9 mouse cellular contexts compared by ENCODE assay signal in the genomic region with DNA sequence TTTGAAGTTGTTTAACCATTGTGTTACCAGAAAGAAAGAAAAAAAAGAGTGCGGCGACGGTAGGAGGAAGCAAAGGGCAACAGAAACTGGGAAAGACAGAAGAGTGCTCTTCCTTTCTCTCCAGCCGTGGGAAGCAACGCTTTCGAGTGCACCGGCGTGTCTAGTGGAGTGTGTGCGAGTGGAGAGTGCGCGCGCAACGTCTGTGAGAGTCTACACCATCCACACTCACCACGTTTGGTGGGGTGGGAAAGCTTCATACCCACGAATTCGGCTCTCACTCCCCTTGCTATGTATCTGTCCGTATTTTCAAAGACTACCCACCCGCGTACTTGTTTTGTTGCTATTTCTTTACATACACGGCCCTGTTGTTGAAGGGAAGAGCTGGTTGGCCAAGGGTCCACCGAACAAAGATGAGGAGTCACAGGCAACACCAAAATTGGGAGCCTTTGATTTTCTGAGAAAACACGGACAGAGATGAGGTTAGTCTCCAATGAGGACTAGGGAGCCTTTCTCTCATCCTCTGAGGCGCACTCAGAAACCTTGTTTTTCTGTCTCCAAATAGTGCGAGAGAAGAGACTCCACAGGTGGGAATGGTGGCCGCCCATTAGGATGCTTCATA. TPM values are rescaled to one million over a fixed set of nuclear protein-coding genes. Genes with fewer than 3 reads are reported as not detected.
DNase-seq lines count a peak whose midpoint lies in the region; ATAC-seq and TF ChIP-seq lines count a peak whose summit lies in the region.
"Had no signal": no experiment of that assay in that cellular context is flagged by ENCODE, and none has a peak within 500 bp of the region (broad histone marks: within the 10 kb centered on the region; RNA-seq: fewer than 3 reads in every experiment).

No protein-coding gene starts in this region.

- peaks cover 96% of the 10 kb centered on the region for H3K27me3 ChIP-seq in E14TG2a.4 (ENCODE audit: insufficient read depth, low read length)
- H3K27me3 ChIP-seq in forebrain, embryonic 14.5 days (replicated peaks; ENCODE audit: control insufficient read depth, insufficient read depth, low read length), result peaks cover 82% of the 10 kb centered on the region
- H3K27me3 ChIP-seq in liver, embryonic 16.5 days (ENCODE audit: control insufficient read depth, insufficient read depth, low read depth, low read length), result peaks cover 78% of the 10 kb centered on the region

- WGBS in forebrain, embryonic 14.5 days, result 1% methylated on average over 25 of the region's 25 CpGs
- 5% methylated on average over 25 of the region's 25 CpGs for WGBS in liver, embryonic 16.5 days (ENCODE audit: insufficient replicate concordance)

- no peaks in the 10 kb centered on the region for H3K36me3 ChIP-seq in E14TG2a.4 (ENCODE audit: insufficient read depth, low read length)
- H3K36me3 ChIP-seq in forebrain, embryonic 14.5 days (ENCODE audit: control insufficient read depth, insufficient read depth, low read length), result no peaks in the 10 kb centered on the region
- no peaks in the 10 kb centered on the region for H3K36me3 ChIP-seq in liver, embryonic 16.5 days (ENCODE audit: control insufficient read depth, insufficient read depth)

- H3K4me2 ChIP-seq in forebrain, embryonic 14.5 days (ENCODE audit: low read length), result peak overlapping the region; percentile 51
- H3K4me2 ChIP-seq in liver, embryonic 16.5 days (ENCODE audit: low read depth, low read length), result peak overlapping the region; percentile 46

- peak overlapping the region; percentile 78 for H3K4me3 ChIP-seq in E14TG2a.4 (replicated peaks; ENCODE audit: low read length)
- H3K4me3 ChIP-seq in forebrain, embryonic 14.5 days (ENCODE audit: low read depth, low read length), result peak overlapping the region; percentile 15
- peak overlapping the region; percentile 42 for H3K4me3 ChIP-seq in liver, embryonic 16.5 days (ENCODE audit: low read depth, low read length)

- H3K9ac ChIP-seq in forebrain, embryonic 14.5 days (ENCODE audit: low read length), result no peak overlapping the region
- H3K9ac ChIP-seq in liver, embryonic 16.5 days (ENCODE audit: low read depth, low read length), result no peak overlapping the region

- peak; percentile 13 for DNase-seq in cerebellum, adult 9-11 months
- DNase-seq in cerebellum, postnatal 4 days (ENCODE audit: low spot score in 2 of 2), result no peak
- no peak for DNase-seq in forebrain, embryonic 14.5 days (ENCODE audit: low spot score)
- DNase-seq in adrenal gland, postnatal 25 days, result no peak
- DNase-seq in adrenal gland, adult 2 months, result no peak
- DNase-seq in gastrocnemius, postnatal 14 days, result no peak

- intact Hi-C loops in gastrocnemius, postnatal 14 days (cut with DNase I; ENCODE audit: low total_unique reads), result no loop called here

- peaks cover 69% of the 10 kb centered on the region for H3K4me1 ChIP-seq in E14TG2a.4 (replicated peaks; ENCODE audit: low read depth, low read length)
- peaks cover 17% of the 10 kb centered on the region for H3K4me1 ChIP-seq in forebrain, embryonic 14.5 days (ENCODE audit: control insufficient read depth, insufficient read depth, low read length)
- H3K4me1 ChIP-seq in liver, embryonic 16.5 days (ENCODE audit: control insufficient read depth, low read depth, low read length), result no peaks in the 10 kb centered on the region; the same call in 1 of the 2 replicates

- ATAC-seq in forebrain, embryonic 14.5 days, result no peak
- ATAC-seq in liver, embryonic 16.5 days (ENCODE audit: low read depth), result no peak

- TF ChIP-seq CTCF in E14TG2a.4 (conservative IDR thresholded peaks at IDR 0.05; ENCODE audit: low read length), result no peak

- no peak overlapping the region for H3K27ac ChIP-seq in forebrain, embryonic 14.5 days (ENCODE audit: low read depth, low read length)
- no peak overlapping the region for H3K27ac ChIP-seq in liver, embryonic 16.5 days (ENCODE audit: low read length)

- peaks cover 8% of the 10 kb centered on the region for H3K9me3 ChIP-seq in E14TG2a.4 (ENCODE audit: low read length)
- peaks cover 2% of the 10 kb centered on the region; the same call in 1 of the 2 replicates for H3K9me3 ChIP-seq in forebrain, embryonic 14.5 days (replicated peaks; ENCODE audit: control insufficient read depth, low read length)
- no peaks in the 10 kb centered on the region for H3K9me3 ChIP-seq in liver, embryonic 16.5 days (replicated peaks; ENCODE audit: control insufficient read depth, low read length)

RNA-seq across cellular contexts. Expression of a gene that starts 0.8 kb away (rescaled TPM):
- polyA plus RNA-seq in forebrain, embryonic 14.5 days (2014; fragmentation: Nextera tagmentation; extraction: Ambion mirVana), result 2.3 and 3.0 TPM in 2 replicates
- polyA plus RNA-seq in liver, embryonic 16.5 days (2015; fragmentation: Nextera tagmentation; extraction: Ambion mirVana), result not detected in 2 replicates
- not detected in 2 replicates for total RNA-seq in adrenal gland, postnatal 25 days (2021)
- total RNA-seq in adrenal gland, adult 2 months (2021), result not detected
- polyA plus RNA-seq in adrenal gland, adult 2 months (2012; rRNA removed), result not detected in 2 replicates
- total RNA-seq in gastrocnemius, postnatal 14 days (2021), result not detected
- polyA plus RNA-seq: C2C12 had no signal

Comparison
In these comparisons a context has a peak if more than half of its experiments do, and no peak if none do; other contexts are left out.
1. H3K4me3 ChIP-seq: peak in every context shown above with its lines; median percentile 78 in E14TG2a.4; 42 in liver, embryonic 16.5 days; 15 in forebrain, embryonic 14.5 days.